Mouse (Mus musculus) urinary bladder, postnatal 36 days (tissue): ENCODE results near the gene Ccdc189.
"Not testable (repeated sequence)": the region's sequence is repeated elsewhere in the genome, so short reads cannot be mapped to it uniquely, and the experiment has no call there.

Source experiments
- DNase-seq, 2 experiments: peaks; one replicate each; pipeline ENCODE4 v3.0.0; 2022; ENCODE audit warnings: low spot score in 2 of 2, mixed read lengths in 1 of 2

Ccdc189 gene

DNA sequence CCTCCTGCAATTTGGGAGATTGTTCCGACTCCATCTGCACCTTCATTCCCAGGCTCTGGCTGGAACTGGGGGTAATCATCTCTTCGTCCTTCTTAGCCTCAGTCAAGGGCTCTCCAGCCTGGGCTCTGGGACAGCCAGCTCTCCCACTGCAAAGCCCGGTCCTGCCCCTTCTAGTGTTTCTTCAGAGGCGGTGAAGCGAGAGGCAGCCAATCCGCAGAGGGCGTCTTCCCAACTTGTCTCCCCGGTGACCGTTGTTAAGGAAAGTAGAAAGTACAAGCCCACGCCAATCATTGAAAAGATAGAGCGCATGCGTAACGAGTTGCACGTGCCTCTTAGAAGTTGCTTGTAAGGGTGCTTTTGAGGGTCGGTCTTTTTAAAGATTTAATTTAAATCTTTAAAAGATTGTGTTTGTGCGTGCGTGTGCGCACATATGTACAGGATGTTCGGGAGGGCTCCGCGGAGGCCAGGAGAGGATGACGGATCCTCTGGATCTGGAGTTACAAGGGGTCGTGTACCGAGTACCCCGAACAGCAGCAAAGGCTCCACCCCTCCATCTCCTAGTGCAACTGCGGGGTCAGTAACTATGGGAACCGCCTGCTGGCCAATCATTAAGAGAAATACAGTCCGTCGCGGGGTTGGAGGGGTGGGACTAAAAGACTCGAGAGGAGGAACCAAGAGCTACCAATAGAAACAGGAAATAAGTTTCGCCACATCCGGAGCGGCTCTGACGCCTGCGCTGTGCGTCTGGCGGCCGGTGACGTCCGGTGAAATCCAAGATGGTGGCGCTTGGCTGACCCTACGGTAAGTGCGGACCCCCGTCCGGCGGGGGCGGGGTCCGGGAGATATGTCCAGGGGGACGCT lies at the start of gene Ccdc189, which contains the start of gene Rnf40:
TSS of gene Ccdc189 (minus strand) at position 585 of the 861 bp plus-strand sequence.
TSS of gene Rnf40 (plus strand) at position 757 of the 861 bp plus-strand sequence.
- peak; percentile 86 to 93 for DNase-seq

DNA sequence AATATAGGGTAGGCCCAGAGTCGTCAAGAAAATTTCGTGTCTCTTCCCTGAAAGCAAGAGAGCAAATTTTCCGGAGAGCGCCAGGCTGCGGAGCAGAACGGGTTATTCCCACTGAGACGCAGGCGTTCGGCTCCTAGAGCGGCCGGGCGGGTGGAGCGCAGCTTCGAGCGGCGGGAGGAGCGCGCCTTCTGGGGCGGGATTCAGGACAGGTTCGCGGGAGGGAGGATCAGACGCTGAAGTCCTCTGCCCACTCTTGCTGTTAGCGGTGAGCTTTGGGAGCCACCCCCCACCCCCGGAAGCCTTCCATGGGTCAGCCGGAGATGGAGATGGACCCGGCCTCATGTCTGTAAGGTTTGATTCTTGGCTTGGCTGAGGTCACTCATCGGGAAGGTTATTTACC lies 48.6 kb upstream of the Ccdc189 start:
- DNase-seq, result peak; percentile 57 to 83

GRCm38 (mm10) chr7:127631416-127631815 lies 43.0 kb upstream of the Ccdc189 start:
- no peak for DNase-seq

GRCm38 (mm10) chr7:127628646-127629045 lies 40.3 kb upstream of the Ccdc189 start:
- DNase-seq, result no peak

DNA sequence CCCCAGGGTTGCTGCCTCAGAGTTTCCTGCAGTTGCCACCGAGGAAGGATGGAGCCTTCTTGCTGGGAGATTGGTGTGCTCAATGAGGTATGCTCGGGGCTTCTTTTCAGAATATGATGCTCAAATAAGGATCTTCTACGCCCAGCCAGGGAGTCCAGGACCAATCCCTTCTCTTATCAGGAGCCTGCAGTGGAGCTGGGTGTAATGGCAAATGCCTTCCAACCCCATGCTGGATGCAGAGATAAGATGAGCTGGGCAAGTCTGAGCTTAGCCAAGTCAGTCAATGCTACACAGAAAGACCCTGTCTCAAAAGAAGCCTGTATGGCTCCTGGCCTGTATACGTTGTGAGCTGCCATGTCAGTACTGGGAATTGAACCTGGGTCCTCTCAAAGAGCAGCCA lies 38.1 kb upstream of the Ccdc189 start:
- DNase-seq, result no peak

GRCm38 (mm10) chr7:127626039-127626438 lies 37.6 kb upstream of the Ccdc189 start:
- no peak for DNase-seq

DNA sequence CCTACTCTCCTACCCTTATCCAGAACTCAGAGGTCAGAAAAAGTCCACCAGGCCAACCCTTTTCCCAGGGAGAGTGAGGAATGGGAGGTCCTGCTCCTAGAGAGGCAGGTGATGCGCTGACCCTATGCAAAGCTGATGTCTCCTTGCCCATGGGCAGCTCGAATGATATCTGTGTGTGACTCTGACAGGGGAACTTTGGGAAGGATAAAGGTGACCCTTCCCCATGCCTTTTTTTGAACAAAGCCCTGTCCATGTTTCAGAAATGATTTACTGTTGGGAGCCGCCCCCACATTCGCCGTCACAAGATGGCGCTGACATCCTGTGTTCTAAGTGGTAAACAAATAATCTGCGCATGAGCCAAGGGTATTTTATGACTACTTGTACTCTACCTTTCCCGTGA lies 30.0 kb upstream of the Ccdc189 start:
- DNase-seq, result not testable (repeated sequence)

- DNase-seq, result no peak
These were observed 29.6 kb upstream of the Ccdc189 start for GRCm38 (mm10) chr7:127617962-127618361.

- DNase-seq, result no peak
These were observed 28.5 kb upstream of the Ccdc189 start for GRCm38 (mm10) chr7:127616881-127617280.

- no peak for DNase-seq
These were observed 27.9 kb upstream of the Ccdc189 start for GRCm38 (mm10) chr7:127616336-127616735.

- DNase-seq, result peak; percentile 65 to 72
These were observed 26.8 kb upstream of the Ccdc189 start, which contains the start of gene Zfp629 for GRCm38 (mm10) chr7:127614891-127615843. Gene Zfp629, minus strand, starts transcription at chr7:127615797.

- peak; percentile 32 to 37 for DNase-seq
These were observed 26.1 kb upstream of the Ccdc189 start for GRCm38 (mm10) chr7:127614511-127614890.

GRCm38 (mm10) chr7:127614091-127614490 lies 25.7 kb upstream of the Ccdc189 start:
- no peak for DNase-seq

- no peak for DNase-seq
These were observed 25.1 kb upstream of the Ccdc189 start for GRCm38 (mm10) chr7:127613501-127613900.

GRCm38 (mm10) chr7:127611561-127611960 lies 23.2 kb upstream of the Ccdc189 start:
- DNase-seq, result no peak

DNA sequence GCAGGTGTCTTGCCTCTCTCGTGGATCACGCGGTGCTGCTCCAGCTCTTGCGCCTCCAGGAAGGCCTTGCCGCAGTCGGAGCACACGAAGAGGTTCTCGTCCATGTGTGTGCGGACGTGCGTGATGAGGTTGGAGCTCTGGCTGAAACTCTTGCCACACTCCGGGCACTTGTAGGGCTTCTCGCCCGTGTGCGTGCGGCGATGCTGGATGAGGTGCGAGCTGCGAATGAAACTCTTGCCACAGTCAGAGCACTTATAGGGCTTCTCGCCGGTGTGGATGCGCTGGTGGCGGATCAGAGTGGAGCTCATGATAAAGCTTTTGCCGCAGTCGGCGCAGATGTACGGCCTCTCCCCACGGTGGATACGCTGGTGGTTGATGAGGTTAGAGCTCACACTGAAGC lies 22.6 kb upstream of the Ccdc189 start:
- DNase-seq, result no peak

DNA sequence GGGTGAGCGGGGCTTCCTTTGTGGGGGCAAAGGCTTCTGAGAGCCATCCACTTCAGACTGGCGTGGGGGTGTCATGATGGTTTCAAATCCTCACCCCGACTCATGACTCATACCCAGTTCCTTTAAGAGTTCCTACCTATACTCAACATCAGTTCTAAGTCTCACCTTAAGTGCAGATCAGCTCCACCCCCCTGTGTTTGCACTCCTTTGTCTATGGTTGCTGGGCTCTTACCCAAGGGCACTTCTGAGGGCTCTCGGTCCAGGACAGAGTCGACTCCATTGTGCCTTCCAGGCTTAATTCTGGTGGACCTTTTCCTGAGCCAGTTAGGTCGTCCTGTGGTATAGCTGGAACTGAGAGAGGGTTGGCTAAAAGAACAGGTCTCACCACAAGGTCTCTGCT lies 18.8 kb upstream of the Ccdc189 start:
- DNase-seq, result no peak

- no peak for DNase-seq
These were observed 15.9 kb upstream of the Ccdc189 start for GRCm38 (mm10) chr7:127604256-127604655.

GRCm38 (mm10) chr7:127602903-127603302 lies 14.5 kb upstream of the Ccdc189 start:
- no peak for DNase-seq

- no peak for DNase-seq
These were observed 13.3 kb upstream of the Ccdc189 start for GRCm38 (mm10) chr7:127601735-127602134.

DNA sequence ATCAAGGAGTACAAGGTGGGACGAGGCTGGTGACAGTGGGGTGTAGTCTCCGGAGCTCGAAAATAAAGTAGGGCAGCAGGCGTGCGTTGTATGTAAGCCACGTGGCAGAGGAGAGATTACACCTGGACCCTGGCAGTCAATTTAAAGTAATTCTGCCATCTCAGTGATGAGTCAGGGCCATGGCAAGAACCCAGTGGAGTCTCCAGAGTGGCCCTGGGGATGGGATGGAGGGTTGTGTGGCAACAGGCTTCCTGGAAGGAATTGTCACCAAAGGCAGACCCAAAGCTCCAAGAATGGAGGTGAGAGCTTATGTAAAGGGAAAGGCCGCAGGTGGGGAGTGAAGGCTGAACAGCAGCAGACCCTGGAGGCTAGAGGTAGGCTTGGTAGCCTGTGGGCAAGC lies 12.2 kb upstream of the Ccdc189 start:
- no peak for DNase-seq

- DNase-seq, result no peak
These were observed 8.4 kb upstream of the Ccdc189 start for GRCm38 (mm10) chr7:127596747-127597146.
